13 mouse cellular contexts compared by ENCODE assay signal in genomic region chr3:120934401-120934800, GRCm38 (mm10).
"Had no signal": no experiment of that assay in that cellular context is flagged by ENCODE, and none has a peak within 500 bp of the region (broad histone marks: within the 10 kb centered on the region; RNA-seq: fewer than 3 reads in every experiment).

No protein-coding gene starts in this region.

- H3K27me3 ChIP-seq: kidney, embryonic 15.5 days; limb, embryonic 12.5 days; midbrain, embryonic 12.5 days; neural tube, embryonic 13.5 days had no signal

- H3K4me3 ChIP-seq: kidney, embryonic 15.5 days; limb, embryonic 12.5 days; midbrain, embryonic 12.5 days; neural tube, embryonic 13.5 days had no signal

- H3K4me2 ChIP-seq: kidney, embryonic 15.5 days; limb, embryonic 12.5 days; midbrain, embryonic 12.5 days; neural tube, embryonic 13.5 days had no signal

- H3K27ac ChIP-seq: kidney, embryonic 15.5 days; limb, embryonic 12.5 days; liver, embryonic 14.5 days; midbrain, embryonic 12.5 days; neural tube, embryonic 13.5 days had no signal

- H3K4me1 ChIP-seq: kidney, embryonic 15.5 days; limb, embryonic 12.5 days; midbrain, embryonic 12.5 days; neural tube, embryonic 13.5 days had no signal

- H3K36me3 ChIP-seq: kidney, embryonic 15.5 days; limb, embryonic 12.5 days; midbrain, embryonic 12.5 days; neural tube, embryonic 13.5 days had no signal

- H3K9me3 ChIP-seq: kidney, embryonic 15.5 days; limb, embryonic 12.5 days; midbrain, embryonic 12.5 days; neural tube, embryonic 13.5 days had no signal

- H3K9ac ChIP-seq: kidney, embryonic 15.5 days; limb, embryonic 12.5 days; liver, embryonic 14.5 days; midbrain, embryonic 12.5 days; neural tube, embryonic 13.5 days had no signal

- DNase-seq: kidney, postnatal 14 days; layer of hippocampus, adult 9-11 months; layer of hippocampus, postnatal 36 days; liver; lung, adult 18-20 months; right cerebral cortex, postnatal 14 days; thymus, postnatal 4 days had no signal

- ATAC-seq: midbrain, embryonic 16.5 days had no signal
